Mouse (Mus musculus) ES-Bruce4 (cell line): ENCODE measurements around the gene 4932438H23Rik.

ENCODE experiments used
- CTCF ChIP-seq: IDR thresholded peaks from one replicate; pipeline ENCODE4 v1.8.1; 2011; ENCODE audit warnings: low read depth, low read length
- POLR2A ChIP-seq: IDR thresholded peaks from one replicate; pipeline ENCODE4 v1.8.1; 2011; ENCODE audit warnings: low read length; ENCODE audit not compliant: insufficient read depth

GRCm38 (mm10) chr16:91119879-91120278 is 25.0 kb upstream of the 4932438H23Rik start:
- TF ChIP-seq CTCF (no peak), POLR2A (no peak)
